Mouse (Mus musculus): ENCODE data around the gene Osbpl9. TPM values are rescaled to one million over a fixed set of nuclear protein-coding genes. Genes with fewer than 3 reads are reported as not detected.

The Osbpl9 gene
- total and polyA plus RNA-seq, 3 experiments: 91.6 to 102 (median 92.3) TPM

- 72% methylated on average over 5 of the region's 5 CpGs for WGBS
- Histone ChIP-seq H3K4me3 (no peak overlapping the region), H3K36me3 (ENCODE audit: control insufficient read depth, insufficient read depth, low read length) (no peaks in the 10 kb centered on the region; the same call in 1 of the 2 replicates), H3K9ac (ENCODE audit: low read depth, low read length) (no peak overlapping the region), H3K4me1 (ENCODE audit: control insufficient read depth, insufficient read depth, low read length) (no peaks in the 10 kb centered on the region), H3K79me2 (replicated peaks; ENCODE audit: control insufficient read depth, insufficient read depth, low read length) (no peaks in the 10 kb centered on the region), H3K27me3 (ENCODE audit: control insufficient read depth, insufficient read depth, low read length) (no peaks in the 10 kb centered on the region), H3K27ac (no peak overlapping the region)
- TF ChIP-seq CTCF (IDR thresholded peaks at IDR 0.05) (no peak), EP300 (IDR thresholded peaks at IDR 0.05; ENCODE audit: insufficient read depth, low read depth, low read length) (no peak), POLR2A (IDR thresholded peaks at IDR 0.05; ENCODE audit: insufficient read depth, low read depth, low read length) (no peak)
- DNase-seq: no peak
- intact Hi-C loops (cut with DNase I): no loop called here
Observed at GRCm38 (mm10) chr4:109043294-109043693, 158.8 kb downstream of the Osbpl9 start.

GRCm38 (mm10) chr4:109042739-109043138 lies 159.3 kb downstream of the Osbpl9 start:
- Histone ChIP-seq H3K9ac (ENCODE audit: low read depth, low read length) (no peak overlapping the region), H3K4me1 (ENCODE audit: control insufficient read depth, insufficient read depth, low read length) (no peaks in the 10 kb centered on the region), H3K79me2 (replicated peaks; ENCODE audit: control insufficient read depth, insufficient read depth, low read length) (no peaks in the 10 kb centered on the region), H3K27ac (no peak overlapping the region), H3K36me3 (ENCODE audit: control insufficient read depth, insufficient read depth, low read length) (no peaks in the 10 kb centered on the region; the same call in 1 of the 2 replicates), H3K4me3 (no peak overlapping the region), H3K27me3 (ENCODE audit: control insufficient read depth, insufficient read depth, low read length) (no peaks in the 10 kb centered on the region)
- DNase-seq: no peak
- TF ChIP-seq EP300 (IDR thresholded peaks at IDR 0.05; ENCODE audit: insufficient read depth, low read depth, low read length) (no peak), POLR2A (IDR thresholded peaks at IDR 0.05; ENCODE audit: insufficient read depth, low read depth, low read length) (no peak), CTCF (IDR thresholded peaks at IDR 0.05) (no peak)
- 69% methylated on average over 4 of the region's 4 CpGs for WGBS
- intact Hi-C loops (cut with DNase I): no loop called here

- H3K27ac ChIP-seq: no peak overlapping the region
- DNase-seq: peak; percentile 34 to 69
- TF ChIP-seq CTCF (IDR thresholded peaks at IDR 0.05) (peak; percentile 93), POLR2A (IDR thresholded peaks at IDR 0.05; ENCODE audit: insufficient read depth, low read depth, low read length) (no peak)
- H3K4me3 ChIP-seq: no peak overlapping the region
- no peak overlapping the region for H3K9ac ChIP-seq (ENCODE audit: low read depth, low read length)
- intact Hi-C loops (cut with DNase I): loop anchor here (5.0 kb wide), 1 partner anchor 164 kb away; no protein-coding TSS in a partner anchor
- H3K4me1 ChIP-seq (ENCODE audit: control insufficient read depth, insufficient read depth, low read length): no peaks in the 10 kb centered on the region
- peaks cover 2% of the 10 kb centered on the region; the same call in 1 of the 2 replicates for H3K36me3 ChIP-seq (ENCODE audit: control insufficient read depth, insufficient read depth, low read length)
- no peaks in the 10 kb centered on the region for H3K79me2 ChIP-seq (replicated peaks; ENCODE audit: control insufficient read depth, insufficient read depth, low read length)
- H3K27me3 ChIP-seq (ENCODE audit: control insufficient read depth, insufficient read depth, low read length): no peaks in the 10 kb centered on the region
Observed at GRCm38 (mm10) chr4:109036327-109036726, 165.7 kb downstream of the Osbpl9 start.

GRCm38 (mm10) chr4:109030266-109030665 lies 171.8 kb downstream of the Osbpl9 start:
- Histone ChIP-seq H3K79me2 (replicated peaks; ENCODE audit: control insufficient read depth, insufficient read depth, low read length) (no peaks in the 10 kb centered on the region), H3K4me1 (ENCODE audit: control insufficient read depth, insufficient read depth, low read length) (no peaks in the 10 kb centered on the region), H3K9ac (ENCODE audit: low read depth, low read length) (no peak overlapping the region), H3K27me3 (ENCODE audit: control insufficient read depth, insufficient read depth, low read length) (no peaks in the 10 kb centered on the region), H3K4me3 (no peak overlapping the region), H3K36me3 (ENCODE audit: control insufficient read depth, insufficient read depth, low read length) (peaks cover 8% of the 10 kb centered on the region), H3K27ac (no peak overlapping the region)
- DNase-seq: no peak
- TF ChIP-seq POLR2A (IDR thresholded peaks at IDR 0.05; ENCODE audit: insufficient read depth, low read depth, low read length): no peak
- intact Hi-C loops (cut with DNase I): no loop called here
- 94% methylated on average over 2 of the region's 2 CpGs for WGBS

GRCm38 (mm10) chr4:109029857-109030256 lies 172.2 kb downstream of the Osbpl9 start:
- TF ChIP-seq EP300 (IDR thresholded peaks at IDR 0.05; ENCODE audit: insufficient read depth, low read depth, low read length) (no peak), POLR2A (IDR thresholded peaks at IDR 0.05; ENCODE audit: insufficient read depth, low read depth, low read length) (no peak), CTCF (IDR thresholded peaks at IDR 0.05) (no peak)
- no peak overlapping the region for H3K9ac ChIP-seq (ENCODE audit: low read depth, low read length)
- no peak for DNase-seq
- no peaks in the 10 kb centered on the region for H3K4me1 ChIP-seq (ENCODE audit: control insufficient read depth, insufficient read depth, low read length)
- intact Hi-C loops (cut with DNase I): no loop called here
- 98% methylated on average over 2 of the region's 2 CpGs for WGBS
- H3K79me2 ChIP-seq (replicated peaks; ENCODE audit: control insufficient read depth, insufficient read depth, low read length): no peaks in the 10 kb centered on the region
- H3K36me3 ChIP-seq (ENCODE audit: control insufficient read depth, insufficient read depth, low read length): peaks cover 8% of the 10 kb centered on the region
- no peak overlapping the region for H3K4me3 ChIP-seq
- no peaks in the 10 kb centered on the region for H3K27me3 ChIP-seq (ENCODE audit: control insufficient read depth, insufficient read depth, low read length)
- no peak overlapping the region for H3K27ac ChIP-seq

- TF ChIP-seq POLR2A (IDR thresholded peaks at IDR 0.05; ENCODE audit: insufficient read depth, low read depth, low read length) (no peak), EP300 (IDR thresholded peaks at IDR 0.05; ENCODE audit: insufficient read depth, low read depth, low read length) (no peak), CTCF (IDR thresholded peaks at IDR 0.05) (no peak)
- Histone ChIP-seq H3K4me3 (no peak overlapping the region), H3K4me1 (ENCODE audit: control insufficient read depth, insufficient read depth, low read length) (no peaks in the 10 kb centered on the region), H3K79me2 (replicated peaks; ENCODE audit: control insufficient read depth, insufficient read depth, low read length) (no peaks in the 10 kb centered on the region), H3K27me3 (ENCODE audit: control insufficient read depth, insufficient read depth, low read length) (no peaks in the 10 kb centered on the region), H3K9ac (ENCODE audit: low read depth, low read length) (no peak overlapping the region), H3K36me3 (ENCODE audit: control insufficient read depth, insufficient read depth, low read length) (peaks cover 6% of the 10 kb centered on the region), H3K27ac (no peak overlapping the region)
- no peak for DNase-seq
- intact Hi-C loops (cut with DNase I): no loop called here
- WGBS: 89% methylated on average over 3 of the region's 3 CpGs
Observed at GRCm38 (mm10) chr4:109026543-109026942, 175.5 kb downstream of the Osbpl9 start.
